Mouse (Mus musculus): ENCODE results near the gene Cbfb.
"Not testable (repeated sequence)": the region's sequence is repeated elsewhere in the genome, so short reads cannot be mapped to it uniquely, and the experiment has no call there.

Cbfb gene

DNA sequence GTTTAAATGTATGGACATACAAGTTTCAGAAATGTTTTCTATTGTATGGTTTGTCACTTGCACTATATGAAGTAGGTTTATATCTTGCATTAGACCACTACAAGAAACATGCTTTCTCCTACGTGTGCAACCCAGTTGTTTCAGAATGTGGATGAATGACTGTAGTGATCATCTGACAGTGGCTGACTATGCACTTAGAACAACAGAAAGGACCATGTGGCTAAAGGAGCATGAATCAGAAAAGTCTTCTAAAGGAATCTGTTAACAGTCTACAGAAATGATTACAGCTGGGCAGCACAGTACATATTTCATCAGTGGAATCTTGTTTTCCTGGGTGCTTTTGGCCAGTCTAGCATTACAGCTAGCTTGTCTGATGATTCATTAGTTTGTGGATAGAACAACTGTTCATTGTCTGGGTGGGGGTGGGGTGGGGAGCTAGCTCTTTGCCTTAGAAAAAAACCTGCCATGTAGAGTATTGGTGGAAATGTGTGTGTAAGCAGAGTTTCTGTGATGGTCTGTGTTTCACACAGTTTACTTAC is 16.1 kb downstream of the Cbfb start:
- no peak for DNase-seq

DNA sequence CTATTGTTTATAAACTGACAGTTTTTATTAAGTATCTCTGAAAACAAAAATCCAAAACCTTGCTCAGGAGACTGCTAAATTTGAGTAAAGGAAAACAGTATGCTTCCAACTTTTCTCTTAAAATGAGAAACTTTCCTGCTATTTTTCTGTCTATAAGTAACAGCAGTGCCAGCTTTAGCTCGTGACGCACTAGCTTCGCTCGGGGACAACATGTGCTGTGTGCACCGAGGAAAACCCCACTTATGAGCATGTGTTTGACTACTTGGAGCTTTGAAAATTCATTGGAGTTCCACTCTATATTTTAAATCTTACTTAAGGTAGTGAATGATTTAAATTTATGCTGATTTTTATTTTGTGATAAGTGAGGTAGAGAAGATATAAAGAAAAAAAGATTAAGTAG is 21.7 kb downstream of the Cbfb start:
- DNase-seq, result no peak

DNA sequence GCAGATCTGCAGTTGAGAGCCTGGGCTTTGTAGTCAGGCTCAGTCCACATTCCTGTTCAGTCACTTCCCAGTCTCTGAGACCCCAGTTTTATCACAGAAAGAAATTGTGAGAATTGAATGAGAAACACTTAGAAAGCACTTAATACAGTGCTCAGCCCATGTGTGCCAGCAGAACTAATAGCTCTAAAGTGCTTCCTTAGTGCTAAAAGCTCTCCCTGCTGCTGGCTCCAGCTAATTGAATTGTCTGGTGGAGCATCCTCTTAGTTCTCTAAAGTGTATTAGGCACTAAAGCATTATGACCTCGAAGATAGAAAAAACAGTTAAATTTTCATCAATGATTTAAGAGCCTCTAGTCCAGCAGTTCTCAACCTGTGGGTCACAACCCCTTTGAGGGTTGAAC is 35.3 kb downstream of the Cbfb start:
- DNase-seq, result no peak

DNA sequence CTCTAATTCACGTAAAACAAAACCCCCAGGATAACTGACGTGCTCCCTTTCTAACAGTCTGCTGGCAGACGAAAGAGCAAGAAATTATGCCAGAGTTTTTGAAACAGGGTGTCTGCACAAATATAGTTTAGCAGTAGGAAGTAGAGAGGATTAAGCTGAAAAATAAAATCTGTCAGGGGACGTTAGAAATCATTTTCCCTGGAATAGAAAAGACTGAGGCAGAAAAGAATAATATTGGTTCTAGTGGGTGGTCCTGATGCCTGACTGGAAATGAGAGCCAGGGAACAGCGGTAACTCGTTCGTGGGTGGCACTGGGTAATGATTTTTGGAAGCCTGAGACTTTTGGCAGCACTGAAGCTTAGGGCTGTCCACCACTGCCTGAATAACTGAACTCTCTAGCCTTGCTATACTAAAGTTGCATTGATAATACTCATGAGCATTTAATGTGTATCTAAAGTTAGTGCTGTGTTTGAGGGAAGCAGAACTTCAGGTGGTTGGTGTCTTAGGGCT is 36.3 kb downstream of the Cbfb start:
- DNase-seq, result no peak

DNA sequence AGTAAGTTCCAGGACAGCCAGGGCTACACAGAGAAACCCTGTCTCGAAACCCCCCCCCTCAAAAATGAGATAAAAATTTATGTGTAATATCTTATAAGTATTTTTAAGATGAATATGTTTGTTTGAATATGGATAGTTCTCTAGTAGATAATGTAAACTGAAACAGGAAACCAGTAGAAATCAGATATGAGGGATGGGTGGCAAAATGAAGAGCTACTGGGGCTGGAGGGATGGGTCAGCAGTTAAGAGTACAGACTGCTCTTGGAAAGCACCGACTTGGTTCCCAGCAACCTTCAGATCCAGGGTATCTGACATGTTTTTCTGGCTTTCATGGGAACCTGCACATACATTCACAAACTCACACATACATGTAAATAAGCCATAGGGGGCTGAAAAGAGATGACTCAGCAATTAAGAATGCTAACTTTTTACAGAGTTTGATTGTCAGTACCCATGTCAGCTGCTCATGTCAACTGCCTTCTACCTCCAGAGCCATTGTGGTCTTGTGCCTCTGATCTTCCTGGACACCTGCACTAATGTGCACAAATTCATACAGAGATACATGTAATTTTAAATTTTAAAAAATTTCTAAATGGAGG is 37.3 kb downstream of the Cbfb start:
- DNase-seq, result no peak

DNA sequence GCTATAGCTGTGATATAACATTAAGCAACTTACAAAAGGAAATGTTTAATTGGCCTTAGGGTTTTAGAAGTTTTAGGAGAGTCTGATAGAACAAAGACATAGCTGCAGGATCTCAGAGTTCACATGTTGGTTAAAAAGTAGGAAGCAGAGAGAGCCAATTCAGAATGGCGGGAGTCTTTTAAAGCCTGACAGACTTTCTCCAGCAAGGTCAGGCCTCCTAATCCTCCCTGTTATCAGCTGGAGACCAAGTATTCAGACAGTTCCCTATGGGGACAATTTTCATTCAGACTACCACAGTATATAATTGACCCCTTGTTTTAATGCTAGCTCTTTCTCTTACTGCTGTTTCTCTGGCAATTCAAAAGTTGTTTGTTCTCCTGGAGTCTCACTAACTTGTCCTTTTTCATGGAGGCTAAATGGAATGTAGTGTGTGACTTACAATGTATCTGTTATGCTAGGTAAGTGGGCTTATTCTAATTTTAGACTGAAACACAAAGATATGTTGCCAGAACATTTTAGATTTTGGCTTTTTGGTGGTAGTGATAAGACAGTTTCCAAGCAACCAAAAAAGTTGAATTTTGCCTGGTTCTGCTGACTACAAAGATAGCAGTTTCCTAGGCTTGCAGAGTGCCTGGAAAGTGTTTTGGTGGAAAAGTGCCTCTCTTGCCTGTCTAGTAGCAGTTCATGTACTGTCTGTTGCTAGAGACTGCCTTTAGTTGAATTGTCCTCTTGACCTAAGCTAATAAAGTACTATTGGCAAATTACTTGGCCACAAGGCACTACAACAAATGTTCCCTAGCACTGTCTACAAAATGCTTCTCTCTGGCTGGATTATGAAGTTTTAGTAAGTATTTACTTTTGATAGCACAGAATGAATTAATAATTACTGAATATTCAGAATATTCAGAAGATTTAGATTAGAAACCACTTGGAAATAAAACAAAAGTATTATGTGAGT is 39.0 kb downstream of the Cbfb start:
- no peak for DNase-seq

DNA sequence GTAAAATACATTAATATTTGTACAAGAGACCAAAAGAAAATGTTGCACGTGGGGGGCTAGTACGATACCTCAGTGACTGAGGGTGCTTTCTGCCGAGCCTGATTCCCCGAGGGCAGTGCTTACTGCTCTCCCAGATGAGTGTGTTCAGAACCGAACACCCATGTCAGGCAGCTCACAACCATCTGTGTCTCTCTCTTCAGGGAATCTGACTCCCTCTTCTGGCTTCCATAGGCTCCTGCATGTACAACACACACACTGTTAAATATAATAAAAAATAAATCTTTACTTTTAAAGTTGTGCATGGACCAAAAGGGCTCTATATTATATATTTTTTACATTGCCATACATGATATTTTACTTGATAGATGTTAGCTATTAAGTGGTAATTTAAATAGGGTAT is 43.6 kb downstream of the Cbfb start:
- DNase-seq, result no peak

DNA sequence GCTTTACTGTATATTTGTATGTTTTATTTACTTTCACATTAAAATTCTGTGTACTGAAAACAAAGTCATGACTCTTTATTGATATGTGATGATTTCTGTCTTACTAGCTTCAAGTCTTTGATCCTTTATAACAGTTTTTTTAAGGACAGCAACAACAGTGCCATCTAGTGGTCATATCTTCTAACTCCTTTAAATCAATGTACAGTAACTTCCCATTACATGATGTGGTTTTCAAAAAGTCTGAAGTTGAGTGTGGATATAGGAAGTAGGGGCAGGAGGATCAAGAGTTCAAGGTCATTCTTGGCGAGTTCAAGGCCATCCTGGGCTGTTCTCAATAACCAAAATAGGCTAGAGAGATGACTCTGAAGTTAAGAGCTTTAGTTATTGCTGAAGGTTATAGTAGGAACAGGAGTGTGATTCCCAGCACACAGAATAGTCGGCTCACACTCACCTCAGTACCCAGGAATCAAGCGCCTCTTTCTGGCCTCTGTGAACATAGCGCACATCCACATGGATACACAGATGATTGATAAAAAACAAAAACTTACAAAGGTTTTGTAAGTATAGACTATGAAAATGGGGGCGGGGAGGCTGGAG is 47.5 kb downstream of the Cbfb start:
- no peak for DNase-seq

DNA sequence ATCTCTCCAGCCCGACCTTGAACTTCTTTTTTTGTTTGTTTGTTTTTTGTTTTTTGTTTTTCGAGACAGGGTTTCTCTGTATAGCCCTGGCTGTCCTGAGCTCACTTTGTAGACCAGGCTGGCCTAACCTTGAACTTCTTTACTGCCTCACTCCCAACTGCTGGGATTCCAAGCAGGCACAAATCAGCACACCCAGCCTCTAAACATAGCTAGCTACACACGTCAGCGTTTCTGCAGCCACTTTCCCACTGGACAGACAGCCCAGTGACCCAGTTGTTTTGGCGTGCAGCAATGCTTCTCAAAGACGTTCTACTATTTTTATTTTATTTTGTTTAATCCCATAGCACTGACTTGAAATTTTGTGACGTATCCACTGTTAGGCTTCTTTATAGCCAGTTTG is 53.4 kb downstream of the Cbfb start:
- no peak for DNase-seq

DNA sequence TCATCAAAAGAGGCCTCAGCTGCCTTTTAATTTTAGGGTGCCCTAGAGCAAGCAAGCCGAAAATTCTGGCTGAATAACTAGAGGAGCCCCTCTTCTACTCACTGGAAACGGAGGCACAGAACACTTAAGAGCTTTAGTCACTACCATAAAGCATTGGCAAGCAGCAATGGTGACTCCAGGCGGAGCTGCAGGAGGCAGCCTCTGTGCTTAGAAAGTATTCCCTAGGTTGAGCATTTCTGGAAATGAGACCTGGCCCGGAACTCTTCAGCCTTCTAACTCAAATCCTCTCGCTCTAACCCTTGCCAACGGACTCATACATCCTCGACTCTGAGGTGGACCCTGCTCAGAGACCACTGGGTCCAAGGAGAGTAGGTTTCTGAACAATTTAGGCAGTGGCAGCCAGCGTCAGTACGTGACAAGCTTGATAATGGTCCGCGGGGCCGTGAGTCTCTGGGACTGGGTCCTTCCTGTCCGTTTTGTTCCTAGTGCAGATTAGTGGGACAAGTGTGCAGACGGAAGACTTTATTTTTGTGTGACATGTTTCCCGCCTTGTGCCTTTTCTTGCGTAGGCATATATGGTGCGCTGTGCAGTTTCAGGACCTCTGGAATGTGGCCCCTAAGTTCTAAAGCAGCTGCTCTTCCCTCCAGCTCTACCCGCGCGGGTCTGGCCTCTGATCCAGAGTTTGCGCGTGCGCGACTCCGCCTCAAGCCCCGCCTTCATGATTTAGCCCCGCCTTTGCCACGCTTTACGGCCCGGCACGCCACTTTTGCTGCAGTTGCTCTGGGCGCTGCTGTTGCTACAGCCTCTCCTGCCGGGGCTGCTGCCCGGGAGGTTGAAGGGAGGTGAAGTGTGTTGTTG is 54.2 kb downstream of the Cbfb start, which contains the start of gene D230025D16Rik:
TSS of gene D230025D16Rik (plus strand) at position 733 of the 859 bp plus-strand sequence.
- DNase-seq, result peak; percentile 96

DNA sequence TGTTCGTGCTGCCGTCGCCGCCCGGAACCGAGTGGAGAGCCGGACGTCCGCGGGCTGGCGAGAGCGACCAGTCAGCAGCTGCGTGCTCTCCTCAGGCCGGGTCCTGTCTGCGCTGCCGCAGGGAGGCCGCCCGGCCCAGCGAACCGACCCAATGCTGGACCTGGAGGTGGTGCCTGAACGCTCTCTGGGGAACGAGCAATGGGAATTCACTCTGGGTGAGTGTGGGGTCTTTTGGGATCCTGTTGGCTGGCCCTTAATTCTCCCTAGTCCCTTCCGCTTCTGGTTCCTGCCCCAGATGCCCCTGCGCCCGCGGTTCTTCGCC is 54.8 kb downstream of the Cbfb start:
- DNase-seq, result no peak

DNA sequence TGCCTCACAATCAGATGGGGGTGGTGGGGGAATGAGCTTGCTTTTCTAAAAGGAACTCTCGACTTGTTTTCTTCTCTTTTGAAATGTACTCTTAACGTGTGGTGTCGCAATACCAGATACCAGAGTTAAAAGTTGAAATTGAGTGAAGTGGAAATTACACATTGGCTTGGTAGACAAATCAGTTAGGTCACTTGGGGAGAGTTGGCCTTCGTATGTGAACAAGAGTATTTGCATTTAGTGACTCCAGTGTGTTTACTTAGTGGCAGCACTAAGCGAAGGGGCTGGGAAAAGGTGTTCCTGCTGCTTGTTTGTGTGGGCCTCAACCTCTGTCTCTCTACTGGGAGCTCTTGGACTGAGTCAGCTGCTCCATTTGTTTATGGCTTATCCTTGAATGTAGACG is 55.4 kb downstream of the Cbfb start:
- DNase-seq, result no peak

DNA sequence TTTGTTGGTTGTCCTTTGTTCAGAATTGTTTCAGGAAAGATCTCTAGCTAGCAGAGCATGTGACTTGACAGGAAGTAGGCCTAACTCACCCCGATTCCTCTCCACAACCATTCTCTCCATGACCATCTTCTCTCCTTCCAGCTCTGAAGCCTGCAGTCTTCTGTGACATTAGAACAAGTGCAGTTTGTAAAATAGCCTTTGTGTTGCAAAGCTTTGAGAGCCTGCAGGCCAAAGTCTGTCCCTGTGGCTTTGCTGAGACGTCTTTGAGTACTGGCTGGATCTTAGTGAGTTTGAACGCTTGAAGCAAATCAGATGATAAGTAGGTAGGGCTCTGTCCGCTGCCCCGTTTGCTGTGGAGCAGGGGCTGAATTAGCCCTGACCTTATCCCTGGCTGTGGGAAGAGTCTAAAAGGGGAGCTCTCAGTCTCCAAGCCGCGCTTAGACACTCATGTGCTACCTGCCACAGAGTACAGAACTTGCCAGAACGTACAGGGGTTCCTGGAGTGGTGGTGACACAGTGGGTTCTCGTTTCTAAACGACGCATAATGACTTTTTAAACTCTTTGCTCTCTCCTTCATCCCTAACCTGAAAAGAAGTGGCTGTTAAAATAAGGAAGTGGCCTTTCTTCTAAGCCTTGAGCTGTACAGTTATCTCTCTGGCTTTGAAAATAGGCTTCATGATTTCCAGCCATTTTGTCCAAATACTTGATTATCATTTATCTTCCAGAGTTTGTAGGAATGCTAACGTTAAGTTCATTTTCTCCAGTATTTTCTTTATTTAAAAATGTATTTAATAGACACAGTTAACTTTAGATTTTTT is 61.2 kb downstream of the Cbfb start:
- DNase-seq, result no peak

DNA sequence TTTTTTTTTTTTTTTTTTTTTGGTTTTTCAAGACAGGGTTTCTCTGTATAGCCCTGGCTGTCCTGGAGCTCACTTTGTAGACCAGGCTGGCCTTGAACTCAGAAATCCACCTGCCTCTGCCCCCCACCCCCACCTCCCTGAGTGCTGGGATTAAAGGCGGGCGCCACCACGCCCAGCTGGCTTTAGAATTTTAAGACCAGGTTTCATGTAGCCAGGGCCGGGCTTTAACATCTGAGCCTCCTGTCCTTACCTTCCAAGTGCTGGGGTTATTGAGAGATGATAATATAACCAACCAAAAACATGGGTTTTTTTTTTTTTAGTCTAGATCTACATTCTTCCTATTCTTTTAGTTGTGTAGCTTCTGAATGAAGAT is 61.8 kb downstream of the Cbfb start:
- not testable (repeated sequence) for DNase-seq

DNA sequence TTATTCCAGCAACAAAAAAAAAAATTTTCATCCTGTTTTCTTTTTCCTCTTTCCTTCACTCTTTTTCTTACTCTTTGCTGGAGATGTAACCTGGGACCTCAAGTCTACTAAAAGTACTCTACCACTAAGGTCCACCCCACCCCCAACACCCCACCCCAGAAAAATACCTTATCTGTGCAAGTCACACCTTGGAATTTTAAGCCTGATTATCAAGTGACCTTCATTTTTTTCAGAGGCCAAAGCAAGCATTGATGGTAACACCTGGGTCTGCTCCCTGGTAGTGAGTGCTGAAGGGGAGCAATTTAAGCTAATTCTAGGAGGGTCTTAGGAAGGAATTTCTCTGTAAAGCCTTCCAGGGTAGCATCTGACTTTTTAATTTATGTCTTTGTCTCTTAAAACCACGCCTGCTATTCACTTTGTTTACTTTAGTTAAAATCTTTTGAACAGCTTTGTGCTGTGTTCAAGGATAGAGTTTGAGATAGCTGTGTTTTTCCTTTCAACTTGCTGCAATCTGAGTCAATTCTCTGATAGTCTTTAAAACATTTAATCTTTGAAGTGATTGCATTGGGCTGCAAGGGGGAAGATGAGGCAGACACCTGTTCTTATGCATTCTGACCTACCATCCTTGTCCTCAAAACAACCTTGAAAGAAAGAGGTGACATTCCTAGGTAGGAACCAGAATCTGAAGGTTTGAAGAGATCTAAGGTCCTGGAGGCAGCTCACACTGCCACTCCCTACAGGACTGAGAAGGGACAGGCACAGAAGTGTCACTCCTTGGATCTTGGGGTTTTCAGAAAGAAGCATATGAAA is 62.9 kb downstream of the Cbfb start:
- DNase-seq, result peak; percentile 29

DNA sequence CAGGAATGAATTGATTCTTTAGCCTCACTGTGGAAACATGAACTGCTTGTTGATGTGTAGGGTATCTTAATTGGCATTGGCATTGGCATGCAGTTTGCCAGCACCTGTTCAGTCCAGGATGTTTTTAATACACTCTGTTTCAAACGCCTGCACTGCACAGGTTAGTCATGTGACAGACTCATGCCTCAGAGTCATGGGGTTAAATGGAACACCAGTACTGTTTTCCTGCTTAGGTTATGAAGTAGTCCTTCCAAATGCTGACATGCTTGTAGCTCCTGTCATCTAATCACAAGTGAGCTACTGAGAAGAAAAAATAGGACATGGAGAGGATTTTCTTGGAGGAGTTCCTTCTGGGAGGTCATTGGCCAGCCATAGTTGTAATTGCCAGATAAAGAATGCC is 64.7 kb downstream of the Cbfb start:
- no peak for DNase-seq

DNA sequence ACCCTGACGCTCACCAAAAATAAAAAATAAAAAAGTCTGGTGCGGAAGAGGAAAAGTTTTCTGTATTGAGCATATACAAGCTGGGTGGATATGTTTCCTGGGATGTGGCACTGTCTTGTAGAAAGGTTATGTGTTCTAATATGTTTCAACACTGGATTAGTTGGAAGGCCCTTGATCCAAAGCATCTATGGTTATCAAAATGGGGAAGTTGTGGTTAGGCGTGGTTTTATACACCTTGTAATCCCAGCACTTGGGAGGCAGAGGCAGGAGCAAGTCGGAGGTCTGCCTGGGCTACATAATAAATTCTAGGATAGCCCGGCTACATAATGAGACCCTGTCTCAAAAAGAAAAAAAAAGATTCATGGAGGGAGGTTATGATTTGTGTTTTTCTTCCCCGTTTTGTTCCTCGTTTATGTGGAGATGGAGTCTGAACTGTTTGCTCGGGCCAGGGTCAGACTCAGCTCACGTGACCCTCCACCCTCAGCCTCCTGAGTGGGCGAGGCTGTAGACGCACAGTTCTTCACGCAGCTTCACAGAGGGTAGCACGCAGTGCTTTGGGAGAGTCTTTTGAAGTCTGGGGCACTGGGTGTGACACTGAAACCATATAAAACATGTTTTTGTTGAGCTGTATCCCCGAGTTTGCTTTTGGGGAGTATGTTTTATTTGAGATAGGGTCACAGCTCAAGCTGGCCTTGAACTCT is 67.1 kb downstream of the Cbfb start:
- no peak for DNase-seq

DNA sequence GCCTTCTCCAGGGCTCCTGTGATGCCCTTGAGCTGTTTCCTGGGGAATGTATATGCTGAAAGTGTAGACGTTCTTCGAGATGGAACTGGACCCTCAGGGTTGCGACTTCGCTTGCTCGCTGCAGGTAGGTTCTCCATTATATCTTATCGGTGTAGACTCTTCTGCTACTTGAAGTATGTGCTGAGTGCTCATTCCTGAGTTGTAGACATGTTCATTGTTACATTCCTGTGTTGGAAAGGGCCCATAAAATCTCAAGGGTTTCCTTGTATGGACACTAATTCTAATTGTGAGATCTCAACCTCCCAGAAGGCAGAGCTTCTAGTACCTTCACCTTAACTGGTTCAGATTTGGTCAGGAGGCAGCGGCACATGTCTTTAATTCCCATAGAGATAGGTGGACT is 70.5 kb downstream of the Cbfb start:
- DNase-seq, result no peak

DNA sequence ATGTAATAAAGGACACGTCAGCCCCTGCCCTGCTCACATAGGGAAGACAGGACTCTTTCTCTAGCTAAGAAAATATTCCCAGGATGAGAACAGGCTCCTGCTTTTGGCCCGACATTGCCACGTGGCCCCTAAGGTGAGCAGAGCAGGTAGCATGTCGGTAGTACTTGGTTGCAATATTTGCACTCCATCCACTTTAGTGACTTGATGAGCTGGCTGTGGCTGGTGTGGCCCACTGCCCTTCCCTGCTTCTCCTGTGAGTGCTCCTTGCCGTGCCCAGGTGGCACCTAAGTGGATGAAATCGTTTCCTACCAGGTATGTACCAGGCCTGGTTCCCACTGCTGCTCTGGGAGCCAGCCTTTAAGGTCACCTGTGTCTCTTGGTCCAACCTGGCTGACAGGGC is 81.5 kb downstream of the Cbfb start:
- no peak for DNase-seq

Measured in liver (tissue).